In genomic region chr1:180811596-180812462, GRCm38 (mm10) we compare ENCODE assay signal across 8 mouse cellular contexts. TPM values are rescaled to one million over a fixed set of nuclear protein-coding genes. Genes with fewer than 3 reads are reported as not detected.
DNase-seq lines count a peak whose midpoint lies in the region; ATAC-seq and TF ChIP-seq lines count a peak whose summit lies in the region.

No protein-coding gene starts in this region.

- WGBS in hindbrain, embryonic 11.5 days, result 6% methylated on average over 27 of the region's 27 CpGs
- under 1% methylated on average over 27 of the region's 27 CpGs for WGBS in liver, embryonic 14.5 days (ENCODE audit: insufficient replicate concordance)

- TF ChIP-seq CTCF in testis, adult 2 months (IDR thresholded peaks at IDR 0.05; ENCODE audit: control insufficient read depth, insufficient read depth, insufficient replicate concordance, low read depth, low read length), result peak; percentile 26; the same call in 1 of the 2 replicates
- peak; percentile 85 for TF ChIP-seq CTCF in liver, embryonic 14.5 days (IDR thresholded peaks at IDR 0.05; ENCODE audit: low read depth)

- DNase-seq in adrenal gland, postnatal 14 days, result peak; percentile 41
- no peak for DNase-seq in adrenal gland, postnatal 25 days
- DNase-seq in testis, postnatal 14 days (ENCODE audit: low spot score), result no peak
- DNase-seq in hindbrain, embryonic 11.5 days (ENCODE audit: low spot score), result peak; percentile 34
- DNase-seq in liver, embryonic 14.5 days (ENCODE audit: low read depth in 3 of 3, low spot score in 3 of 3), result no peak
- DNase-seq in splenic B cell, adult 2 months (ENCODE audit: low read depth, low spot score), result peak; percentile 68
- DNase-seq in cerebellum, adult 11 months, result no peak

- peaks cover 3% of the 10 kb centered on the region; the same call in 1 of the 2 replicates for H3K4me1 ChIP-seq in testis, adult 2 months (ENCODE audit: control insufficient read depth, insufficient read depth, low read length)
- H3K4me1 ChIP-seq in hindbrain, embryonic 11.5 days (replicated peaks; ENCODE audit: control insufficient read depth, insufficient read depth, low read length), result 0 out of 2 replicates have a peak, but pooled peaks cover 5% of the 10 kb centered on the region
- peaks cover 23 to 32% of the 10 kb centered on the region in 2 experiments for H3K4me1 ChIP-seq in liver, embryonic 14.5 days (replicated peaks; ENCODE audit: control insufficient read depth in 2 of 2, insufficient read depth in 2 of 2, low read length in 1 of 2)

- H3K9me3 ChIP-seq in hindbrain, embryonic 11.5 days (ENCODE audit: control insufficient read depth, low read length), result no peaks in the 10 kb centered on the region
- no peaks in the 10 kb centered on the region for H3K9me3 ChIP-seq in liver, embryonic 14.5 days (ENCODE audit: control insufficient read depth, low read length)

- no peaks in the 10 kb centered on the region for H3K27me3 ChIP-seq in testis, adult 2 months (ENCODE audit: control insufficient read depth, insufficient read depth, low read length)
- H3K27me3 ChIP-seq in hindbrain, embryonic 11.5 days (ENCODE audit: control insufficient read depth, insufficient read depth, low read length), result no peaks in the 10 kb centered on the region
- no peaks in the 10 kb centered on the region for H3K27me3 ChIP-seq in liver, embryonic 14.5 days (ENCODE audit: control insufficient read depth, insufficient read depth, low read length)
- H3K27me3 ChIP-seq in splenic B cell, adult 2 months (ENCODE audit: control insufficient read depth, insufficient read depth, low read length, poor library complexity, severe bottlenecking), result no peaks in the 10 kb centered on the region

- H3K36me3 ChIP-seq in testis, adult 2 months (ENCODE audit: control insufficient read depth, insufficient read depth, low read length), result peaks cover 4% of the 10 kb centered on the region
- H3K36me3 ChIP-seq in hindbrain, embryonic 11.5 days (ENCODE audit: control insufficient read depth, insufficient read depth, low read length), result peaks cover 16% of the 10 kb centered on the region
- H3K36me3 ChIP-seq in liver, embryonic 14.5 days (replicated peaks; ENCODE audit: control insufficient read depth, insufficient read depth, low read depth), result peaks cover 46% of the 10 kb centered on the region
- H3K36me3 ChIP-seq in splenic B cell, adult 2 months (ENCODE audit: control insufficient read depth, insufficient read depth, low read length, poor library complexity, severe bottlenecking), result peaks cover 23% of the 10 kb centered on the region

- ATAC-seq in hindbrain, embryonic 11.5 days (ENCODE audit: low FRiP score), result no peak
- no peak for ATAC-seq in liver, embryonic 14.5 days (ENCODE audit: insufficient read depth)

- TF ChIP-seq POLR2A in testis, adult 2 months (IDR thresholded peaks at IDR 0.05; ENCODE audit: control insufficient read depth, low read depth, low read length), result no peak

- peak overlapping the region; percentile 99 for H3K9ac ChIP-seq in hindbrain, embryonic 11.5 days (ENCODE audit: low read depth, low read length)
- peak overlapping the region; percentile 100 for H3K9ac ChIP-seq in liver, embryonic 14.5 days (replicated peaks)

- H3K4me2 ChIP-seq in hindbrain, embryonic 11.5 days (replicated peaks; ENCODE audit: low read depth, low read length), result peak overlapping the region; percentile 34
- peak overlapping the region; percentile 75 for H3K4me2 ChIP-seq in liver, embryonic 14.5 days (ENCODE audit: low read depth)

- peak overlapping the region; percentile 99 for H3K4me3 ChIP-seq in testis, adult 2 months (ENCODE audit: control insufficient read depth, low read depth, low read length)
- H3K4me3 ChIP-seq in hindbrain, embryonic 11.5 days (ENCODE audit: low read depth, low read length), result peak overlapping the region; percentile 98
- peak overlapping the region; percentile 96 to 97 for H3K4me3 ChIP-seq in liver, embryonic 14.5 days (ENCODE audit: insufficient read depth in 1 of 2, low read depth in 2 of 2, low read length in 2 of 2)

- H3K27ac ChIP-seq in testis, adult 2 months (ENCODE audit: control insufficient read depth, insufficient read depth, low read depth, low read length), result peak overlapping the region; percentile 99
- H3K27ac ChIP-seq in hindbrain, embryonic 11.5 days (ENCODE audit: low read depth, low read length), result peak overlapping the region; percentile 98
- H3K27ac ChIP-seq in liver, embryonic 14.5 days, result peak overlapping the region; percentile 98

- TF ChIP-seq EP300 in liver, embryonic 14.5 days (IDR thresholded peaks at IDR 0.05; ENCODE audit: low read depth), result 0 out of 2 replicates have a peak, but pooled peaks have one; percentile 14

RNA-seq across cellular contexts. Expression of gene H3f3a, which starts 1.9 kb away (rescaled TPM):
- 803 and 817 TPM in 2 replicates for total RNA-seq in adrenal gland, postnatal 14 days (2021)
- total RNA-seq in adrenal gland, postnatal 25 days (2021), result 739 and 836 TPM in 2 replicates
- polyA plus RNA-seq in testis, adult 2 months (2012; rRNA removed), result 538 and 540 TPM in 2 replicates
- 3,542 and 3,682 TPM in 2 replicates for polyA plus RNA-seq in hindbrain, embryonic 11.5 days (2014; fragmentation: Nextera tagmentation; extraction: Ambion mirVana)
- polyA plus RNA-seq in liver, embryonic 14.5 days (2012; rRNA removed), result 529 and 1,021 TPM in 2 replicates
- polyA plus RNA-seq in liver, embryonic 14.5 days (2014; fragmentation: Nextera tagmentation; extraction: Ambion mirVana), result 2,262 and 2,378 TPM in 2 replicates

RNA-seq across cellular contexts. Expression of gene Sde2, which starts 39.1 kb away (rescaled TPM):
- 22.2 and 22.6 TPM in 2 replicates for total RNA-seq in adrenal gland, postnatal 14 days (2021)
- 21.7 and 26.0 TPM in 2 replicates for total RNA-seq in adrenal gland, postnatal 25 days (2021)
- polyA plus RNA-seq in testis, adult 2 months (2012; rRNA removed), result 9.1 and 11.1 TPM in 2 replicates
- polyA plus RNA-seq in hindbrain, embryonic 11.5 days (2014; fragmentation: Nextera tagmentation; extraction: Ambion mirVana), result 33.8 and 34.7 TPM in 2 replicates
- 11.5 and 15.5 TPM in 2 replicates for polyA plus RNA-seq in liver, embryonic 14.5 days (2012; rRNA removed)
- 15.8 and 18.0 TPM in 2 replicates for polyA plus RNA-seq in liver, embryonic 14.5 days (2014; fragmentation: Nextera tagmentation; extraction: Ambion mirVana)

Comparison
In these comparisons a context has a peak if more than half of its experiments do, and no peak if none do; other contexts are left out.
1. DNase-seq: peak in adrenal gland, postnatal 14 days (single experiment), hindbrain, embryonic 11.5 days (single experiment) and splenic B cell, adult 2 months (single experiment); none in adrenal gland, postnatal 25 days (single experiment), testis, postnatal 14 days (single experiment), liver, embryonic 14.5 days (0 of 3) and cerebellum, adult 11 months (single experiment).
2. Peak in every context shown above with its lines, with median percentiles within 50 percentile points of each other: H3K27ac ChIP-seq and H3K4me3 ChIP-seq.